In the genomic region with DNA sequence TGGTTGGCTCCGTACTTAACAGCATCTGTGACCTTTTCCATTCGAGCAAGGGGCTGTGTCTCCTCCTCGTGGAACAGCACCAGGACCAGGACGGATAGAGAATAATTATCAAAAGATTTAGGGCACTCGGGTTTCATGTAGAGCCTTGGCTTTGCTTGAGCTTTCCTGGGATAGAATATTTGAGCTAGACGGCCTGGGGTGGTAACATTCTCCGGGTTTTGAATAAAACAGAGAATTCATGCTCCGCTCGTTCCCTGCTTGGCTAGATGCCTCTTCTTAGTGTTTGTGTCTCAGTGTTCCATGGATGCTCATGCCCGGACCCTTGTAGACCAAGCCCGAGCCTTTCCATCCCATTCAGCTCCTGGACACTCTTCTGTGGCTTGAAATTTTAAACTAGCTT, we compare ENCODE assay signal across 15 mouse cellular contexts.
DNase-seq lines count a peak whose midpoint lies in the region; ATAC-seq lines count a peak whose summit lies in the region.
"Had no signal": no experiment of that assay in that cellular context is flagged by ENCODE, and none has a peak within 500 bp of the region (broad histone marks: within the 10 kb centered on the region; RNA-seq: fewer than 3 reads in every experiment).

No protein-coding gene starts in this region.

- no peak overlapping the region for H3K9ac ChIP-seq in hindbrain, embryonic 12.5 days
- no peak overlapping the region for H3K9ac ChIP-seq in hindbrain, embryonic 14.5 days
- H3K9ac ChIP-seq: embryonic facial prominence, embryonic 15.5 days; lung, embryonic 14.5 days had no signal

- peaks cover 21% of the 10 kb centered on the region for H3K4me1 ChIP-seq in hindbrain, embryonic 12.5 days
- H3K4me1 ChIP-seq in hindbrain, embryonic 10.5 days (replicated peaks): peaks cover 19% of the 10 kb centered on the region
- H3K4me1 ChIP-seq in hindbrain, embryonic 14.5 days (replicated peaks; ENCODE audit: control insufficient read depth, insufficient read depth, low read length): peaks cover 17% of the 10 kb centered on the region

- H3K4me3 ChIP-seq in hindbrain, embryonic 12.5 days: no peak overlapping the region
- no peak overlapping the region for H3K4me3 ChIP-seq in hindbrain, embryonic 10.5 days
- H3K4me3 ChIP-seq in hindbrain, embryonic 14.5 days (replicated peaks; ENCODE audit: low read length): no peak overlapping the region
- H3K4me3 ChIP-seq: embryonic facial prominence, embryonic 15.5 days had no signal

- 0 out of 2 replicates have a peak overlapping the region, but pooled peaks have one; percentile 35 for H3K27ac ChIP-seq in hindbrain, embryonic 12.5 days
- no peak overlapping the region for H3K27ac ChIP-seq in hindbrain, embryonic 10.5 days
- peak overlapping the region; percentile 64; the same call in 1 of the 2 replicates for H3K27ac ChIP-seq in hindbrain, embryonic 14.5 days
- H3K27ac ChIP-seq: embryonic facial prominence, embryonic 15.5 days; kidney, postnatal 0 days had no signal

- no peaks in the 10 kb centered on the region; the same call in 1 of the 2 replicates for H3K36me3 ChIP-seq in hindbrain, embryonic 12.5 days
- H3K36me3 ChIP-seq in hindbrain, embryonic 10.5 days: no peaks in the 10 kb centered on the region
- no peaks in the 10 kb centered on the region for H3K36me3 ChIP-seq in hindbrain, embryonic 14.5 days (replicated peaks; ENCODE audit: control insufficient read depth, insufficient read depth)
- H3K36me3 ChIP-seq: embryonic facial prominence, embryonic 15.5 days had no signal

- H3K4me2 ChIP-seq in hindbrain, embryonic 12.5 days (replicated peaks): no peak overlapping the region
- H3K4me2 ChIP-seq in hindbrain, embryonic 14.5 days (replicated peaks): 0 out of 2 replicates have a peak overlapping the region, but pooled peaks have one; percentile 16
- H3K4me2 ChIP-seq: embryonic facial prominence, embryonic 15.5 days; lung, embryonic 14.5 days had no signal

- DNase-seq in hindbrain, embryonic 10.5 days (ENCODE audit: low spot score): no peak
- peak; percentile 72 for DNase-seq in brain, adult 2 months (ENCODE audit: low read depth, low spot score)
- DNase-seq in cerebellum, adult 11-12 months: peak; percentile 48
- no peak for DNase-seq in hindbrain, embryonic 14.5 days (ENCODE audit: low spot score)
- no peak for DNase-seq in thymus, postnatal 0 days (ENCODE audit: low spot score)
- DNase-seq in spleen, postnatal 4 days (ENCODE audit: low spot score in 2 of 2): no peak
- DNase-seq: liver; lung, embryonic 14.5 days; right cerebral cortex, postnatal 14 days; thymus, adult 18-20 months had no signal

- no peak for ATAC-seq in hindbrain, embryonic 12.5 days (ENCODE audit: low FRiP score)
- no peak for ATAC-seq in hindbrain, embryonic 14.5 days (ENCODE audit: low FRiP score)
- no peak for ATAC-seq in granulocyte monocyte progenitor cell, adult 5-6 weeks (replicated peaks; ENCODE audit: poor library complexity, severe bottlenecking)
- ATAC-seq: Patski had no signal

- H3K9me3 ChIP-seq in hindbrain, embryonic 12.5 days (replicated peaks): no peaks in the 10 kb centered on the region
- H3K9me3 ChIP-seq in hindbrain, embryonic 10.5 days: no peaks in the 10 kb centered on the region
- no peaks in the 10 kb centered on the region for H3K9me3 ChIP-seq in hindbrain, embryonic 14.5 days (ENCODE audit: control insufficient read depth, low read length)
- H3K9me3 ChIP-seq: embryonic facial prominence, embryonic 15.5 days had no signal

- 66% methylated on average over 11 of the region's 11 CpGs for WGBS in hindbrain, embryonic 12.5 days
- WGBS in hindbrain, embryonic 10.5 days: 73% methylated on average over 11 of the region's 11 CpGs
- WGBS in hindbrain, embryonic 14.5 days: 41% methylated on average over 11 of the region's 11 CpGs

- H3K27me3 ChIP-seq in hindbrain, embryonic 12.5 days: no peaks in the 10 kb centered on the region
- no peaks in the 10 kb centered on the region for H3K27me3 ChIP-seq in hindbrain, embryonic 10.5 days (ENCODE audit: insufficient read depth, poor library complexity, severe bottlenecking)
- no peaks in the 10 kb centered on the region for H3K27me3 ChIP-seq in hindbrain, embryonic 14.5 days (ENCODE audit: control insufficient read depth, insufficient read depth, low read length)
- H3K27me3 ChIP-seq: embryonic facial prominence, embryonic 15.5 days; Patski had no signal

Comparison
In these comparisons a context has a peak if more than half of its experiments do, and no peak if none do; other contexts are left out.
1. DNase-seq: peak in brain, adult 2 months (single experiment) and cerebellum, adult 11-12 months (single experiment); none in hindbrain, embryonic 10.5 days (single experiment), hindbrain, embryonic 14.5 days (single experiment), thymus, postnatal 0 days (single experiment) and spleen, postnatal 4 days (0 of 2).